Mouse (Mus musculus): ENCODE data around the gene Gxylt1. TPM values are rescaled to one million over a fixed set of nuclear protein-coding genes. Genes with fewer than 3 reads are reported as not detected.

Gxylt1 gene
- polyA plus RNA-seq, 1 experiment from 2014 or later, result 21.1 TPM

DNA sequence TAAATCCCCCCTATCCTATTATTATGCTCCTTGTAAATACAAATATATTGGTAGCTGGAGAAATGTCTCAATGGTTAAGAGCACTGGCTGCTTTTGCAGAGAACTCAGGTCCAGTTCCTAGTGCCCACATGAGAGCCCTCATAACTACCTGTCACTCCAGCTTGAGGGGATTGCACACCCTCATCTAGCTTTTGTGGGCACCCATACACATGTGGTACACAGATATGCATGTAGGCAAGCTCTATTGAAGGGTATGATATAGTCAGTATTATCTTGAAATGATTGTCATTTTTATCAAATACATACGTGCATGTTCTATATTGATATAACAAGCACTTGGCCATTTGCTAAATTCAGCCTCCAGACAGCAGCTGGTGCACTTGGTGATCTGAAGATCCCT is 70.1 kb downstream of the Gxylt1 start:
- no peaks in the 10 kb centered on the region for H3K4me1 ChIP-seq
- 92% methylated on average over 1 of the region's 1 CpGs for WGBS

GRCm38 (mm10) chr15:93201956-93202355 is 73.0 kb downstream of the Gxylt1 start:
- Histone ChIP-seq H3K4me1 (no peaks in the 10 kb centered on the region), H3K36me3 (replicated peaks) (no peaks in the 10 kb centered on the region), H3K4me3 (no peak overlapping the region), H3K9me3 (no peaks in the 10 kb centered on the region), H3K27me3 (replicated peaks; ENCODE audit: low read depth, poor library complexity, severe bottlenecking) (no peaks in the 10 kb centered on the region), H3K27ac (replicated peaks) (no peak overlapping the region)
- DNase-seq (ENCODE audit: low spot score), result no peak
- WGBS, result 71% methylated on average over 5 of the region's 5 CpGs

More for the DNA sequence above, 70.1 kb downstream of the Gxylt1 start:
- no peak overlapping the region for H3K27ac ChIP-seq (replicated peaks)
- no peaks in the 10 kb centered on the region for H3K27me3 ChIP-seq (replicated peaks; ENCODE audit: low read depth, poor library complexity, severe bottlenecking)
- H3K4me3 ChIP-seq, result no peak overlapping the region
- H3K36me3 ChIP-seq (replicated peaks), result no peaks in the 10 kb centered on the region
- no peak for DNase-seq (ENCODE audit: low spot score)
- no peaks in the 10 kb centered on the region for H3K9me3 ChIP-seq

DNA sequence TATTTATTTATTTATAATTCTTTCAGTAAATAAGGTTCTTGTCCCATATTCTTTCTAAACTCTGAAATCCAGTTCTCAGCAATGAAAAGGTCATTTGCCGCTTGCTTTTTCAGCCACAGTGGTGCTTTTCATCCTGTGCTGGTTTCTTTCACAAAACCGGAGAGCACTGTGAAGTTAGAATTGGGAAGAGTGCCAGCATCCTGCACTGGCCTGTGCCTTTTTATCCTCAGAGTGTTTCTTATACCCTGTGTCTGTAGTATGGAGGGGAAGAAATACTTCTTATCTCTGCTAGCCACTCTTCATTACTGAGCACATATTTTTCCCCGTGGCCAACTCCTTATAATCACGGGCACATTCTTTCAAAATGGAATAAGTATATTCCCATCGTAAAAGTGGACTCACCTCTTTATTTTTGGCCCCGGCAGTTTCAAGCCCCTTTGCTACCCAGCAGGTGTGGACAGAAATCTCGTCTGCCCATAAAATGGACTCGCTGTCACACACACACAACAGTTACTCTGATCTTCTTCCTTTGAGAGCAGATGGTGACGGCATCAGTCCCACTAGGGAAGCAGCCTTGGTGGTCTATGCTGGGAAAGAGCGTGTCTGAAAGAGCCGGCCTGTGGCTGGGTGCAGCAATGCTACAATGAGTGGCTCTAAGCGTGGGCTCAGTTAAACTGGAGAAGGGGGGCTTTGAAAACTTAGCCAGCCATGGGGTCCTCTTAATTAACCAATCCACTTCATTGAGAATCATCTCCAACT is 83.4 kb downstream of the Gxylt1 start:
- 83% methylated on average over 12 of the region's 12 CpGs for WGBS
- Histone ChIP-seq H3K4me3 (no peak overlapping the region), H3K27ac (replicated peaks) (no peak overlapping the region), H3K9me3 (no peaks in the 10 kb centered on the region), H3K36me3 (replicated peaks) (no peaks in the 10 kb centered on the region), H3K4me1 (no peaks in the 10 kb centered on the region), H3K27me3 (replicated peaks; ENCODE audit: low read depth, poor library complexity, severe bottlenecking) (no peaks in the 10 kb centered on the region)
- DNase-seq (ENCODE audit: low spot score), result no peak

Other genes starting within 250 kb of the Gxylt1 start
- gene Yaf2, start 61.8 kb upstream of the Gxylt1 start, polyA plus RNA-seq (2016; fragmentation: Nextera tagmentation; extraction: Ambion mirVana), result 104 and 113 TPM in 2 replicates
- gene Zcrb1, start 123.2 kb upstream of the Gxylt1 start, polyA plus RNA-seq (2016; fragmentation: Nextera tagmentation; extraction: Ambion mirVana), result 157 and 158 TPM in 2 replicates
- 93.3 and 103 TPM in 2 replicates for gene Pphln1, start 123.2 kb upstream of the Gxylt1 start, polyA plus RNA-seq (2016; fragmentation: Nextera tagmentation; extraction: Ambion mirVana)